Mouse (Mus musculus): ENCODE measurements at regions not wholly inside any gene's neighbourhood (a gene's known extent, or its start where the extent isn't known, plus 50 kb on each side); places are given as distances from the start of the nearest gene placed in this dataset.
"Not testable (repeated sequence)": the region's sequence is repeated elsewhere in the genome, so short reads cannot be mapped to it uniquely, and the experiment has no call there.

DNA sequence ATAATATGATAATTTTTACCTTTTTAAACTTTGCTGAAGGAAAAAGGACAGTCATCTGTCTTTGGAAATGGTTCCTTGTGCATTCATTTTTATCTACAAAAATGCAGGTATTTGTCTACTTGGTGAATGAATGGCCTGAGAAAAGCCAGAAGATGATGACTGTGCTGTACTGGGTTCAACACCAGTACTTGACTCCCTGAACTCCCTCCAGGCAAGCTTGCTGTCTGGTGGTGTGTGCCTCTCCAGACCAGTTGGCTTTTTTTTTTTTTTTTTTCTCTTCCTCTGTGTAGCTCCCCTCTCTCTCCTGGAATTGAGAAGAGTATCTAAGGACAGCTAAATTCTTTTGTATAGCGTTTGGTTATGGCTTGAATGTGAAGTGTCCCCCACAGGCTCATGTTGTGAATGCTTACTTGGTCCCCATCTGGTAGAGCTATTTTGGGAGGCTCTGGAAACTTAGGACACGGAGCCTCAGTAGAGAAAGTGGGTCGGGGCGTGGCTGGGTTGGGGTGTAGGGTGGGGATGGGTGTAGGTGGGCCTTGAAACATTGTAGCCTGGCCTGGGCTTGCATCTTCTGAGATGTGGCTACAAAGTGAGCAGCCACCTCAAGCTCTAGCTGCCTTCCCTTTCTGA is 432.3 kb upstream of the Auts2 start:
- DNase-seq (ENCODE audit: low spot score in 2 of 2): no peak

DNA sequence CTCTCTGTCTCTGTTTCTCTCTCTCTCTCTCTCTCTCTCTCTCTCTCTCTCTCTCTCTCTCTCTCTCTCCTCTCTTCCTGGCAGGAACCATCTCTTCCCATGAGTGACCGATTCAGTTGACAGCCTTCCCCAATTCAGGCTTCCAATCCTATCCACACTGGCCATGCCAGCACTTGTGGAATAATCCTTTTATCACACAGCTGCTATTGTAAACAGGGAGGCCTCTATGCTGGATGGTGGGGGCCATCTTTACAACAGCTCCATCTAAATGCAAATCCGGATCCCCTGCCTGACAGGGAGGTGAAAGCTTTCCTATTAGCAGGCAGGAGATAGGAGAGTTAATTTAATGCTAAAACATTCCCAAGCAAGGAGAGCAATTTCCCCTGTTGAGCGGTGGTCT is 431.7 kb upstream of the Auts2 start:
- no peak for DNase-seq (ENCODE audit: low spot score in 2 of 2)

DNA sequence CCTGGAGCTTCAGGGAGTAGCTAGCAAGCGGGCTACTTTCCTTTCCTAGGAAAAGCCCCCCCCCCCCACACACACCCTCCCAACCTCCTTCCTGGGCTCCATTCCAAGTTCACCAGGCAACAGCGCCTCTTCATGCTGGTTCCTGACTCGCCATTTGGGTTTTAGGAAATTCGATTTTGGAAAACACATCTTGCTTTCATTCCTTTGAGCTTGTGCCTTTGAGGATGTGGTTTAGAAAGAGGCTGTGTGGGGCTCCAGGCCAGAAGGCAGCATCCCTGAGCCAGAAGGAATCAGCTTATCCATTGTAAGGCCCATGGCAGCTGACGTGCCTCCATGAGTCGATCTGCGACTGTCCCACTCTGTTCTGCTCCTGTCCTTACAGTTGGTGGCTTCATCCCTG is 427.9 kb upstream of the Auts2 start:
- no peak for DNase-seq (ENCODE audit: low spot score in 2 of 2)

DNA sequence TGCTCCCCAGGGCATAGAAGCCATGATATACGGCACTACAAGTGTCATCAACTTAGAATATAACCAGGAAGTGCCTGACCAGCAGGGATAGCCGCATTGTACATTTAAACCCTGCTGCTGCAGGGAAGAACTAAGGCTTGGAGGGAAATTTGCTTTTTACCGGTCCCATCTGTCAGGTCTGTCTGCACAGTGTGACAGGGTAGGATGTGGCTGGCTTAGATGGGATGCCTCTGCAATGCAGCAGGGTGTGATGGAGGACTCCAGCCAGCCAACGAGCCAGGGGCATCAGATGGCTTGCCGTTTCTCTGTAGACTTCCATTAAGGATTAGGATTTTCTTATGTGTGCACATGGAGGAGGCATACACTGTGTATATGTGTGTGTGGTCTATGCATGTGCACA is 426.2 kb upstream of the Auts2 start:
- DNase-seq (ENCODE audit: low spot score in 2 of 2): no peak

DNA sequence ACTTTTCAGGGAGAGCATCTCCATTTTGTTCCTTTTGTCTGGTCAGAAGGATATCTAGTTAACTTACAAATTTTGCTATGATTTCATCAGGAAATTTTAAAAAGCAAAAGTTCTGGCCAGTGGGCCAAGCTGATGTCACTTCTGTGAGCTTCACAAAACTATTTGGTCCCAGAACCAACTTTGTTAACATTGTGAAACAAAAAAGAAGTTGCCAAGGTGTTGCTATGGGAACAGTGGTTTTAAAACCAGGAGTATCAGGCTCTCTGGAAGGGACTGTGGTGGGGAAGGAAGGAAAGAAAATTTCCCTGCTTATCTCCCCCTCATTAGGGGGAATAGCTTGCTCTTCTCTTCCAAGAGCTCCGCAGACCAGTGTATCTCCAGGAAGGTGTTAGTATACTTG is 416.8 kb upstream of the Auts2 start:
- no peak for DNase-seq (ENCODE audit: low spot score in 2 of 2)

DNA sequence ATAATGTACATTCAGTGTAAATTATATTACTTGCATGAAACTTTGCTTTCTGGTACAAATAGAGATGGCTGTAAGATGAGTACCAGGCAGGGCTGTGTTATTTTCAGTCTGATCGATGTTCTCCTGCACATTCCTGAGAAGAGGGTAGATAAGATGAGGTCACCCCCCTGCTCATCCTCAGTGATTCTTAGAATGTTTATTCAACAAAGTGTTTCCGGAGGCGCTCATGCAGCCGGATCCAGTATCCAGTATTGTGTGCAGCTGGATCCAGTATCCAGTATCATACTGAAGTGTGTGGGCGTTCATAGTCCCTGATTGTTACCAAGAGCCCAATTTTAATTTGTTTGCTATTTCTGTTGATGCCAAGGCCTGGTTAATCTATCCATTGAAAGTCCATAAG is 413.0 kb upstream of the Auts2 start:
- no peak for DNase-seq (ENCODE audit: low spot score in 2 of 2)

DNA sequence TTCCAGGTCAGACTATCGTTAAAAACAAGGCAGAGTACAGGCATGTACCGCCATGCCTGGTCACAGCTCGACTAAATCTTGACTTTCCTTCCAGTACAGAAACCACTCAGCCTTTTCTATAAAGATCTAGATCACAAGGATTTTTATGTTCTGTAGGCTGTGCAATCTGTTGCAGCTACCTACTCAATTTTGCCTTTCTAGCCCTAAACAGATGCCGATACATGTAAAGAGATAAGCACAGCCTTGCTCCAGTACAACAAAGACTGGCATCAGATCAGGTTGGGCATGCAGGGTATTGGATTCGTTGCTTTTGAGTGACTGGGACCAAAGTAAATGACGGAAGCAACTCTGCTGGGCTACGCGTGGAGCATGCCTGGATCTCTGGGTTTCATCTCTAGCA is 411.9 kb upstream of the Auts2 start:
- no peak for DNase-seq (ENCODE audit: low spot score in 2 of 2)

DNA sequence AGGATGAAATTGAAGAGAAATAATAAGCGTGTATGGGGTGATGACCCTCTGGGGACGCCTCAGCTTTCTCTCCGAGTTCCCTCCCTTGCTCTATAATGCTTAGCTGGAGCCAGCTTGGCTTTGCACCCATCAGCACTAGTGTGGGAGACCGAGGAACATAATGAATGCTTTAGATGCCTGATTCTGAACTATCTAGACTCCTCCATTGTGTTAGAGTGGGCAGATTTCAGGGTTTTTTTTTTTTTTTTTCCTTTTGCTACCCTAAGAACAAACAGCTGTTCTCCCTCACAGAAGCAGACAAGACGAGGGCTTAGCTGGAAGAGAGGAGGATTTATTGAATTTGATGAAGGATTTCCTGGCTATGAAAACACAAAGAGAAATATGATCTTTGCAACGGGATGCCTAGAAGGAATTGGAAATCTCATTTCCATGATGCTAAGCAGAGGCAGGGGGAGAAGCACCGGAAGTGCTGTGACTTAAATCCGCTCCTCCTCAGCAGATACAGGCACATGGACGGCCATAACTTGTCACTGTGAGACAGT is 390.4 kb upstream of the Auts2 start:
- DNase-seq (ENCODE audit: low spot score in 2 of 2): no peak

DNA sequence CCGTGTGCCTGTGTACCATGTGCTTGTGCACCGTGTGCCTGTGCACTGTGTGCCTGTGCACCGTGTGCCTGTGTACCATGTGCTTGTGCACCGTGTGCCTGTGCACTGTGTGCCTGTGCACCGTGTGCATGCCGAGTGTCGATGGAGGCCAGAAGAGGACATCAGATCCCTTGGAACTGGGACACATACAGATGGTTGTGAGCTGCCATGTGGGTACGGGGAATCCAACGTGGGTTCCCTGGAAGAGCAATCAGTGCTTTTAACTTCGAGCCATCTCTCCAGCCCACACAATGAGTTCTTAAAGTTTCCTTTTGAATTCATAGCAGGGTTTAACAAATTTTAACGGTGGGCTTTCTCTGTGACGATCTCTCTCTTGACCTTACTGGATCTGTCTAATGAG is 386.8 kb upstream of the Auts2 start:
- not testable (repeated sequence) for DNase-seq (ENCODE audit: low spot score in 2 of 2)

DNA sequence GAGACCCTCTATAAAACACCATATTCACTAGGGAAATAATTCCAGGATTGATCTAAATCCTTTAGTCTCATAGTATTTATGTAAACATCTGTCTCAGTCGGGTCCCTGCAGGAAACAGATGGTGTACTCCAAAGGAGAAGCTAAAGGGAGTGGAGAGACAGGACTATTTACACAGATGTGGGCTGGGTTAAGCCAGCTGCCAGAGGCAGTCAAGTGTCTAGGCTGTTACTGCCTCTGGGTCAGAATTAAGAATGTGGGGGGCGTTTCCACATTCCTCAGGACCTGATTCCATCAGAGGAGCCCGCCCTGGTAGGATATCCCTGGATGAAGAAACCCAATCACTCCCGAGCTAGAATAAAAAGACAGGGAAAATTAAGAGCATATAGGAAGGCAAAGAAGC is 380.2 kb upstream of the Auts2 start:
- DNase-seq (ENCODE audit: low spot score in 2 of 2): no peak

DNA sequence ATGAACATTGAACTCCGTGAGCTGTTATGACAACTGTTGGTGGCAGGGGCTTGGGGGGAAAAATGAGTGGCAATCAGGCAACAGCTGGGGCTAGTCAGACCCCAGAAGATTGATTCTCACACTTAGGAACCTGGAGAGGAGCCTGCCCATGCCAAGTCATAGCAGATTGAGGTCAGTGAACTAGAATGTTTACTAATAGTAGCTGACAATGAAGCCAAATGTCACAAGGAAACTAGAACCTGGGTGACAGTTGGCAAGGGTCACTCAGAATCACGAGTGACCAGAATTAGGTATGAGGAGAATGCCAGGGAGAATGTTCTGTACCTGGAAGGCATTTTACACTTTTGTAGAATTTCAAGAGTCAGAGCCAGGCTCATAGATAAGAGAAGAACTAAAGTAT is 365.9 kb upstream of the Auts2 start:
- no peak for DNase-seq (ENCODE audit: low spot score in 2 of 2)

DNA sequence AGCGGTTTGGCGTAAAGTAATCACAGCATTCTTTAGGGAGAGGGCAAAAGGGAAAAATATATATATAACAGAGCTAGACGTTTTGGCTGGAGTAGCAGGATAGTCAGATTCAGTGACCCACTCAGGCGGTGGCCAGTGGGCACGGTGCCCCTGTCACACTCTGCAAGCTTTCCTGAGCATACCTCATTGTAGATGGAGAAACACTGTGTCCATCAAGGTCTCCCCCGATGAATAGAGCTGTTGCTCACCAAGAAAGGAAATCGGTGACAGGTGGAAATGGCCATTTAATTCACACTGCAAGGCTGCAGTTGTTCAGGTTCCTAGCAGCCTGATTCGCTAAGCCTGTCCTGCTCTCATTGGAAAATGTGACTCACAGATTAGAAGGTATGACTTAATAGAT is 365.1 kb upstream of the Auts2 start:
- DNase-seq (ENCODE audit: low spot score in 2 of 2): no peak

DNA sequence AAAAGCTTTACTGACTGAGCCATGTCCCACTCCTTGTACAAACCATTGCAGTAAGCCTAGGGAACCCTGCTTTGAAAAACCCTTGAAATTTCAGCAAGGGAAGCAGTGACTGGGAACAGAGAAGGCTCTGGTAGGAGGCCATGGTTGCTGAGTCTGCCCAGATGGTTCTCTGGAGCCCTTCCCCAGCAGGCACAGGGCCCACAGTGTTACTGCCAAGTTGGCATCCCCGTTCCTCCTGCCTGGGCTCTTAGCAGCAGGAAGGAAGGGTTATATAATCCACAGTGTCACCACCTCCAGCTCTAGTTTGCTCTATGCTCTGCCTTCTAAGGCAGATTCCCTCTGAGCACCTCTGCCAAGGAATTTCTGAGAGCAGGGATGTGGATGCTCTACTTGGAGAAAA is 349.4 kb upstream of the Auts2 start:
- no peak for DNase-seq (ENCODE audit: low spot score in 2 of 2)

DNA sequence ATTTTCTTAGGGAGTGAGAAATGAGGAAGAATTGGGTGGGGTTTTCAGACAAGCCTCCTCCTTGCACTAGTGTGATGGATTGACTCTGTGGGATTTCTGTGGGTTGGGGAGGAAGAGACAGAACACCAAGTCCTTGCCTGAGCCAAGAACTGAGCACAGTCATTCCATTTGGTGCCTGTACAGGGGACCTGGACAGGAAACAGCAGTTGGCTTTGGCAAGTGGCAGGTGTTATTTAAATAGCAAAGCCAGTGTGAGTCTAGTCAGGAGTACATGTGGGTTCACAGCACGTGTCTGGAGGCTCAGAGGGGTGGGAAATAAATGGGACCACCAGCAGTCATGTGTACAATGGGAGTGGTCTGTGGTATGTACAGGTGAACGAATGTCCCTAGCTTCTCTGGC is 341.0 kb upstream of the Auts2 start:
- no peak for DNase-seq (ENCODE audit: low spot score in 2 of 2)

DNA sequence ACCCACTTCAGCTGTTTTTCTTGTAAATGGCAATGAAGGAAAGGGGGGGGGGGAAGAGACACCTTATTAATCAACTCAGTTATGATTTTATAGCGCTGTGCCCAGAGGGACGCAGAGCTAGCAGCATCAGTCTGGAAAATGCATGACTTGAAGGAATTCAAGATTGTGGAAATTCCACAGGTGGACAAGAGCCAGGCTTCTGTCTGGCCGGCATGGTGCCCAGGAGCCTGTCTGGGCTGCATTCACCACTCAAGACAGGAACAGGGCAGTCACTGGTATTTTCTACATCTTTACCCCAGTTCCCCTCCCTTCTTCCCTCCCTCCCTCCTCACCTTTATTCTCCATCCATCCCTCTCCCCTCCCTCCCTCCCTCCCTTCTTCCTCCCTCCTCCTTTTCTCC is 339.1 kb upstream of the Auts2 start:
- DNase-seq (ENCODE audit: low spot score in 2 of 2): no peak

DNA sequence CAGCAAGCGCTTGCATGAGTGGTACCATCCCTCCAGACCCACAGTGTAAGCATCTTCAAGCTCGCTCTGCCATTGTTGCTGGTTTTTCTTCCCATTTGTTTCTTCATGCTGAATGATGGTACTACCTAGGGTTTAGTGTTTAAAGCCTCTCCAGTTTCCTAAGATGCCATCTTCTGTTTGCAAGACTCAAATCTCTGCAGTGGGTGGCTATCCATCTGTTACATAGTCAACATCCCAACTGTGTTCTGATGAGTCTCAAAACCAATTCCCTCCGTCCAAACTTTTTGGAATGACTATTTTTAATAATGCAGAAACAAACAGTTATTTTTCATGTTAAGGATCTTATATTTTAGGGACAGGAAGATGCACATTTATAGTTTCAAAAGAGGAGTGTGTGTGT is 338.0 kb upstream of the Auts2 start:
- DNase-seq (ENCODE audit: low spot score in 2 of 2): no peak

DNA sequence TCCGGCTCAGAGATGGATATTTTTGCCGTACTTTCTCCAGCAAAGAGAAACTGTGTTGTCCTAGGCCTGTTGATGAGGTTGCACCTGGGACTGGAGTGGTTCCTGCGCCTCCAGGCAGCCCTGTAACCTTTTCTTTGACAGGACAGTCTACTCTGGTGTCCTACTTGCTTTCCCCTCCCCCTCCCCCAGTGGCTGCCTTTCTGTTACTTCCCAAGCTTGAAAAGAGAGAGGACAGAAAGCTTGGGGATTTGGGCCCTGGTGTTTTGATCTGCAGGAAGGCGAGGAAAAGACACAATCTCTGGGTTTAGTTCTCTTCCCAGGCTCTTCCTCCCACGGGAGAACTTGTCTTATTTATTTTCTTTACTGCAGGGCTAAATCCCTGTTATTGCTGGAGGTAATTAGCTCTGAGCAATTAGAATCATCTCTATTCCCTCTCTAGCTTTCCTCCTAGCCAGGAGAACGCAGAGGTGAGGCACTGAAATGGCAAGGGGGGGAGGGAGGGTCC is 333.2 kb upstream of the Auts2 start:
- no peak for DNase-seq (ENCODE audit: low spot score in 2 of 2)

DNA sequence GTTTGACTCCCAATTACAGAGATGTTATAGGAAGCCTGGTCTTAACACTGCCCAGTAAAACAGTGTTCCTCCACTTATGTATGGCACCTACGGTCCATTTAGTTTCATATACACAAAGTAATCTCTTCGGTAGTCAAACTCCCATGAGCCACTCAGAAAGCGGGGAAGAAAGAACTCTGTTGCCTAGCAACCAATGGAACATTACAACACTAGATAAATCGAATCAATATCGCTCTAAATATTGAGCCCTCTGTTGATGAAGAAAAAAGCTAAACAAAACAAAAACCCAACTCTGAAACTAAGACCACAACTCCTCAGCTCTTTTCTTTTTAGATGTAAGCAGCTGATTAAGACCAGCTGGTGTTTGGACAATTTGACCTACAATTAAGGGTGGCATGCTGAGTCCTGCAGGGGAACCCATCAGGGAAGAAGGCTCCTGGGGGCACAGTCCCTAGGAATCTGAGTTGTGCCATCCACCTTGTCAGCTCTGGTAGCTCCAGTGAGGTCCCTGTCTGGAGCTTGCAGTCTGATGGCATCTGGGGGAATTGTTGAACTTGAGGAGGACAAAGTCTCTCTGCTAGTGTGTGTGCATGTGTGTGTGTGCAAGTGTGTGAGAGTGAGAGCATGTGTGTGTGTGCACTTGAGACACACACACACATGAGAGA is 315.8 kb upstream of the Auts2 start:
- no peak for DNase-seq (ENCODE audit: low spot score in 2 of 2)

DNA sequence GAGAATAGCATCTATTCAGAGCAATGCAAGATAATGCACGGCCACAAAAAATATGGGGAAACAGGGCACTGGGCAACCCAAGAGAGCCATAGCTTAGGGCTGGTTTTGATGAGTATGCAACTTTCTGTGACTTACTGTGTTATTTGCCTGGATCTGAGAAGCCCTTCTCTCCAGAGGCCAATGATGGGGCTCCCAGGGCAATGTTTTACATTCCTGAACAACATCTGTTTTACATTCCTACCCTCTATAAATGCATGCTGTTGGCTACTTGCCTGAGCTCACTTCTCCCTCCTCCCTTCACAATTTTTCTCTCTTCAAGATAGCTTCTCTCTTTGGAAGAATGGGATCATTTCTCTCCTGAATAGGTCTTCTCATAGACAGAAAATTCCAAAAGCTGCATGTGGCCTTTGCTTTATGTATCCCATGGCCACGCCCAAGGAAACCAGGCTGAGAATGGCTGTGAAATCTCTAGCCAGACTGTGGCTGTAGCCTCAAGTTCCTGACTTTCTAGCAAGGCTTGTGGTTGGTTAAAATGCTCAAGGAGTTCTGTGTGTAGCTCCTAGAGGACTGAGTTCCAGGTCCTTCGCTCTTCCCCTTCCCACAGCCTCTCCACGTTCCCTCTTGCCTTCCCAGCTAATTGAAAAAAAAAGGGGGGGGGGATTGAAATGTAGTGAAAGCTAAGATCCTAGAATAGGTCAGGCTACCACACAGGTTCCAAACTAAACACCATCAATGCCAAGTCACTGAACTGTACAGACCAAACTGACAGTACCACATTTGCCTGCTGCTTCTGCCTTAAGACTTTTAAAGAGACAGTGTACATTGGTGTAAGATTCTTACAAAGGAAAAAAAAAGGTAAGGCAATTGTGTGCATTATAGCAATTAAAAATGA is 312.7 kb upstream of the Auts2 start:
- no peak for DNase-seq (ENCODE audit: low spot score in 2 of 2)

DNA sequence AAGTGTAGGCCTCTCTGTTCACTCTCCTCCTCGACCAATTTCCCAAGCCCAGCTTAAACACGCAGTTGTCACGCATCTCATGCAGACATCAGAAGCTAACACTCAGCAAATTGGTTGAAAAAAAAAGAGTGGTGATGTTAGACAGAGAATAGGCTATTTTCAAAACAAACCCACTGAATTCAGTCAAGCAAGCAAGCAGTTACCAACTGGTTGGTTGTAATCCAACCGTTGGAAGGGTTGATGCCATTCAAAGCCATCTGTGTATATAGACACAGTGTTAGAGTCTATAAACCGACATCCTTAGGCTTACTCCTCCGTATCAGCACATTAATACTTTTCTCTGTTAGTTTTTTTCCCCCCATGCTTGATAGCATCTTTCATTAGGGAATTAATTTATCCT is 307.6 kb upstream of the Auts2 start:
- DNase-seq (ENCODE audit: low spot score in 2 of 2): no peak

DNA sequence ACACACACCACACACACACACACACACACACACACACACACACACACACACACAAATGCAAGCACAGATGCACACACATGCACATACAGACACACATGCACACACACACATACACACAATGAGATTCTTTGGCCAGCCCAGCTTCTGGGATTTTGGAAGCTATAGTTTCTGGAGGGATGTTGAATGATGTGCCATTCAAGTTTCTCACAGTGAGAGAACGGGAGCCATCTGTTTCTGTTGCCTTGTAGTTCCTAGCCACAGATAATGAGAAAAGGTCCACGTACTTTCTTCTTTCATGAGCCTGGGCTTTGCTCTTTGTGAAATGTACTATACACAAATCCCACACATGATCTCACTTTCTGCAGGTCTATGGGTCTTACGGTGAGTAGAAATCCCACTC is 304.9 kb upstream of the Auts2 start:
- no peak for DNase-seq (ENCODE audit: low spot score in 2 of 2)

DNA sequence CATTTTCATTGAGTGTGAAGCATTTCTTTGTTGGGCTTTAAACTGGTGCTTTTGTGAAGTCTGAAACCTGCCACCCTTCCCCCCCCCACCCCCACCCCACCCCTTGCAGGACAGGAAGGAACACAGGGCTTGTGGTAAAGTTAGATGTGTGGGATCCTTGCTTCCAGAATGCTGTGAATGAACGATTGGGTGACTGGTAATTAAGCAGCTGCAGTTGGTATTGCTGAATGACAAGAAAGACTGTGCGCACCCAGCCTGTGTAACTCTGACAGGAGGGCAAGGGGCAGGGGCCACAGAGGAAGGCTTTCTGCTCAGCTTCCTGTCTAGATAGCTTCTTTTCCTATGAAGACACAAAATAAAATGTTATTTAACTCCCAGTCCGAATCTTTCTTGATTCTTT is 300.1 kb upstream of the Auts2 start:
- DNase-seq (ENCODE audit: low spot score in 2 of 2): no peak

Measured in adrenal gland, postnatal 4 days (tissue).